Mouse (Mus musculus) embryonic stem cell, embryonic (primary cell): ENCODE measurements around the gene Mtch2.
"Not testable (repeated sequence)": the region's sequence is repeated elsewhere in the genome, so short reads cannot be mapped to it uniquely, and the experiment has no call there.

Source experiments
- CTCF ChIA-PET, 4 experiments: fragments of 300-600 bp in 2 of 4; fragments of 350-600 bp in 2 of 4; sonication (Branson Sonifier 250); formaldehyde crosslinking; loops; one replicate each; lab custom pipeline; 2022; ENCODE audit warnings: inconsistent platforms in 2 of 4; lab: Charles Lee
- POLR2A ChIA-PET, 4 experiments: fragments of 300-600 bp in 2 of 4; fragments of 350-600 bp in 2 of 4; sonication (Branson Sonifier 250); formaldehyde crosslinking; loops; one replicate each; lab custom pipeline; 2022; ENCODE audit warnings: antibody characterized with exemption in 4 of 4, inconsistent platforms in 1 of 4; lab: Charles Lee

Mtch2 gene

DNA sequence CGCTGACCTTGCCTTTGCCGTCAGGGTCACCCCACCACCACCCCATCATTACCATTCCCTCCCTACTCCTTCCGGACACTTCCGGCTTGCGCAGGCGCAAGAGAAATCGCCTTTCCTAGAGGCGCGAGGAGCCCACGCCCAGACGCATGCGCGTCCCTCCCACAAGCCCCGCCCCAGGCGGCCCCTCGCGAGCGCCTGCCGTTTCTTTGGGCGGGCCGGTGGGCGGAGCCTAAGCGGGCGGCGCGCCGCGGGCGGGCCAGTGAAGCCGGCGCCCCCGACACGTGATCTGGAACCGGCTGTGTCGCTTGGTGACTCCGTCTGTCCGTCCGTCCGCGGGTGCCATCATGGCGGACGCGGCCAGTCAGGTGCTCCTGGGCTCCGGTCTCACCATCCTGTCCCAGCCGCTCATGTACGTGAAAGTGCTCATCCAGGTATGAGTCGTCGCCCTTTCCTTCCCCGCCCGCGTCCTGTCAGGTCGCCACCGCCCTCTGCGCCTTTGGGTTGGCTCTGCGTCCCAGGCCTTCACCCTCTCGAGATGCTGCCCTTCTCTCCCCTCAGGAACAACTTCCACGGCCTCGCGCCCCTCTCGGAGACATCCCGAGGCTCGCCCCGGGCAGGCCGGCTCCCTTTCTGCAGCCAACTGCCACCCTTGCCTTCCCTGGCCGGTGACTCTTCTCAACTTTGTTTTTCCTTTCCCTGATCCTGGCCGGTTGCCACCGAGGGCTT lies at the start of gene Mtch2:
Mtch2 (plus strand) TSS at position 201 of the 726 bp plus-strand sequence.
- ChIA-PET CTCF (no interaction called here), POLR2A (interaction anchor here in 3 of 4 experiments (0.7 to 1.2 kb wide), 9 partner anchors 14 to 188 kb away, joined by 3 to 5 read pairs (median 3); partner anchors contain the start of gene Rapsn (in 1 of the 3))

- CTCF ChIA-PET, result interaction anchor here in 1 of 4 experiments (1.5 kb wide), 1 partner anchor 10 kb away, joined by 3 read pairs; no protein-coding TSS in a partner anchor
- POLR2A ChIA-PET, result interaction anchor here in 2 of 4 experiments (0.5 to 1.5 kb wide), 2 partner anchors 11 to 38 kb away, joined by 3 to 4 read pairs; no protein-coding TSS in a partner anchor
Measured at GRCm38 (mm10) chr2:90808241-90809126, 38.5 kb upstream of the Mtch2 start.

DNA sequence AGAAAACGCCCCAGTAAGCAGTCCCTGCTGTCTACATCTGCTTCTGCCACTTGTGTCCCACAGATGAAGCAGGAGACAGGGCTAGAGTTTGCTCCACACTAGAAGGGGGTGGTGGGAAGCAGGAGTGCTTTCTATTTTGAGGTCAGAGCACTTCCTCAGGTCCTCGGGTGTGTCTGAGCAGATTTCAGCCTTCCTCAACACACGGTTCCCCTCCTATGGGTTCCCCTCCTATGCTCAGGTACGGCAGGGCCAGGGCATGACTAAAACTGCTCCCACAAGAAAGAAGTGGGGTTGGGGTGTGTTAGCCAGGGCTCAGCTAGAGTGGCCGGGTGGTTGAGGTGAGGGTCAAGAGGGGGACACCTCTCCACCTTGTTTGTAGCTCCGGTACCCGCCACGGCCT lies 36.2 kb upstream of the Mtch2 start:
- CTCF ChIA-PET, result interaction anchor here in 1 of 4 experiments (1.1 kb wide), 1 partner anchor 8 kb away, joined by 3 read pairs; no protein-coding TSS in a partner anchor
- POLR2A ChIA-PET, result interaction anchor here in 1 of 4 experiments (1.2 kb wide), 1 partner anchor 8 kb away, joined by 3 read pairs; no protein-coding TSS in a partner anchor

DNA sequence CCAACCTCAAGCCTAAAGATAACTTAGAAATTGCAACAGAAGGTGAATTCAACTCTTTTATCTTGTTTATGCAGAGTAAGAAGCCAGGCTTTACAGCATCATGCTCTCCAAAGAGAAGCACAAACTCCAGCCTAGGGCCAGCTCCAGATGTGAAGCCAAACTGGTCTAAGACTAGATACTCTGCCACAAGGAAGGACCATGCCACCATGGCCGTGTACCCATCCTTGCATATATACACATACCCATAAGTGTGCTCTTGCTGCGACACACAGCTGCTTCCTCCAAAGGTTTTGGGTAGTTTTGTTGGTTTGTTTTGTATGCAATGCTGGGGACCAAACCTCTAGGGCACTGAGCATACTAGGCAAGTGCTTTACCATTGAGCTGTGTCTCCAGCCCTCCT lies 31.7 kb upstream of the Mtch2 start:
- ChIA-PET POLR2A (interaction anchor here in 2 of 4 experiments (0.6 to 1.0 kb wide), 2 partner anchors 13 to 59 kb away, joined by 4 to 8 read pairs; no protein-coding TSS in a partner anchor), CTCF (no interaction called here)

- ChIA-PET POLR2A (no interaction called here), CTCF (no interaction called here)
Measured at GRCm38 (mm10) chr2:90816144-90816543, 30.8 kb upstream of the Mtch2 start.

DNA sequence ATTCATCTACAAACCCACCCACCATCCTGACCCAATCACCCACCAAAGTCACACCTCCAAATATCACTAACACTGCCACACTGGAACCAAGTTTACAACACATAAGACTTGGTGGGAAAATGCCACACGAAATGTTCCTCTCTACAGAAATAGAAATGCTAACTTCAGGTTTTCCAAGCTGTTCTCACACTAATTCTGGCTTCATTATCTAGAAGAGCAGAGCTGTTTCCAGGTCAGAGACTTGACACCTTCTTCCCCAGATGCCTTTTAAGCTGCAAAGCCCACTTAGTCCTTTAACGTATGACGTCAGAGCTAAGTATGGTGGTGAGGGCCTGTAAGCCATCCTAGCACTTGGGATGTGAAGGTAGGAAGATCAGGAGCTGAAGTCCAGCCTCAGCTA lies 28.2 kb upstream of the Mtch2 start:
- CTCF ChIA-PET, result interaction anchor here in 2 of 4 experiments (0.6 to 1.1 kb wide), 3 partner anchors 8 to 331 kb away, joined by 3 read pairs; no protein-coding TSS in a partner anchor
- POLR2A ChIA-PET, result interaction anchor here in 1 of 4 experiments (1.1 to 1.9 kb wide), 2 partner anchors 8 to 11 kb away, joined by 3 to 4 read pairs; no protein-coding TSS in a partner anchor

GRCm38 (mm10) chr2:90820894-90821293 lies 26.1 kb upstream of the Mtch2 start:
- ChIA-PET CTCF (interaction anchor here in 3 of 4 experiments (0.6 to 0.7 kb wide), 3 partner anchors 18 to 38 kb away, joined by 3 to 5 read pairs (median 4); partner anchors contain the start of gene Agbl2 (in 1 of the 3)), POLR2A (interaction anchor here in 1 of 4 experiments (0.7 kb wide), 1 partner anchor 1117 kb away, joined by 4 read pairs; no protein-coding TSS in a partner anchor)

GRCm38 (mm10) chr2:90822978-90823377 lies 24.0 kb upstream of the Mtch2 start:
- ChIA-PET CTCF (interaction anchor here in 1 of 4 experiments (0.7 kb wide), 1 partner anchor 1539 kb away, joined by 8 read pairs; no protein-coding TSS in a partner anchor), POLR2A (interaction anchor here in 2 of 4 experiments (0.7 to 1.2 kb wide), 4 partner anchors 11 to 251 kb away, joined by 3 to 8 read pairs (median 4); partner anchors contain the start of gene Agbl2 (in 1 of the 2))

- ChIA-PET POLR2A (interaction anchor here in 1 of 4 experiments (0.8 kb wide), 1 partner anchor 252 kb away, joined by 8 read pairs; no protein-coding TSS in a partner anchor), CTCF (interaction anchor here in 1 of 4 experiments (0.7 kb wide), 1 partner anchor 1539 kb away, joined by 8 read pairs; no protein-coding TSS in a partner anchor)
Measured at GRCm38 (mm10) chr2:90823781-90824180, 23.2 kb upstream of the Mtch2 start.

- POLR2A ChIA-PET, CTCF ChIA-PET: not testable (repeated sequence)
Measured at GRCm38 (mm10) chr2:90824528-90824927, 22.4 kb upstream of the Mtch2 start.

GRCm38 (mm10) chr2:90825515-90826172 lies 21.3 kb upstream of the Mtch2 start:
- CTCF ChIA-PET, result no interaction called here
- POLR2A ChIA-PET, result no interaction called here

DNA sequence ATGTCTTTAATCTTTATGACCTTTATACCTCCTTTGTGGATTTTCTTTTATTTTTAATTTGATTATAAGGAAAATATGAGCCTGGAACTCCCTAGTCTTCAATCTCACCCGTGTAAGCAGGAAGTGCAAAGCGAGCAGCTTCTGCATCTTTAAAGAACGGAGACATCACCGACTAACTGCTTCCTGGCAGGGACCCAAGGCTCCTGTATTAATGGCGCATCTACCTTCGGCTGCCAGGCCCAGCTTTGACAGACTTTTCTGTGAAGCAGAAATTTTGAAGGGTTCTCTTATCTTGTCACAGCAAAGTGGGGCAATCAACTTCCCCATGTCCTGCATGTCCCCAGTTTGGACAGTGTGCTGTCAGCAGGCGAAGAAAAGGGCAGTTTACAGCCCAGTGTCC lies 18.2 kb upstream of the Mtch2 start:
- ChIA-PET POLR2A (no interaction called here), CTCF (no interaction called here)

GRCm38 (mm10) chr2:90833502-90833901 lies 13.5 kb upstream of the Mtch2 start:
- POLR2A ChIA-PET, result interaction anchor here in 2 of 4 experiments (0.5 to 1.3 kb wide), 5 partner anchors 11 to 256 kb away, joined by 3 to 4 read pairs (median 3); partner anchors contain the start of gene Mtch2 (in 1 of the 2)
- CTCF ChIA-PET, result interaction anchor here in 1 of 4 experiments (0.6 kb wide), 1 partner anchor 247 kb away, joined by 3 read pairs; no protein-coding TSS in a partner anchor

DNA sequence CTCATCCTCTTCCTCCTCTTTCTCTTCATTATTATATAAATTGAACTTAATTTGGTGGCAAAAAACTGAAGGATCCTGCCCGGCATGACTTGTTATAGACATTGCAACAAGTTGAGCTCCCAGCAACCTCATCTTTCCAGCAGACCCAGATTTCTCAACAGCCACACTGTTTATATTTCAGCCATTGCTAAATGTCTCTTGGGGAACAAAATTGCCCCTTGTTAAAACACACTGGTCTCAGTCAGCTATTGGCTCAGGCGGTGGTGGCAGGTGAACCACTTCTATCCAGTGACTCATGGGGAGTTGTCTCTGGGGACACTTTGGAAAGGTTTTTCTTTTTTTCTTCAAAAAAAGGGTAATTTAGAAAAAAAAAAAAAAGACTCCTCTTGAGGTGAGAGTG lies 8.3 kb upstream of the Mtch2 start:
- CTCF ChIA-PET, result no interaction called here
- POLR2A ChIA-PET, result no interaction called here

- CTCF ChIA-PET, result no interaction called here
- POLR2A ChIA-PET, result no interaction called here
Measured at GRCm38 (mm10) chr2:90843666-90844065, 3.3 kb upstream of the Mtch2 start.

- ChIA-PET CTCF (no interaction called here), POLR2A (interaction anchor here in 1 of 4 experiments (0.6 kb wide), 1 partner anchor 287 kb away, joined by 3 read pairs; no protein-coding TSS in a partner anchor)
Measured at GRCm38 (mm10) chr2:90844262-90844661, 2.7 kb upstream of the Mtch2 start.

GRCm38 (mm10) chr2:90845234-90845633 lies 1.7 kb upstream of the Mtch2 start:
- ChIA-PET CTCF (no interaction called here), POLR2A (interaction anchor here in 1 of 4 experiments (0.5 to 1.4 kb wide), 4 partner anchors 17 to 60 kb away, joined by 3 to 4 read pairs (median 3); no protein-coding TSS in a partner anchor)

DNA sequence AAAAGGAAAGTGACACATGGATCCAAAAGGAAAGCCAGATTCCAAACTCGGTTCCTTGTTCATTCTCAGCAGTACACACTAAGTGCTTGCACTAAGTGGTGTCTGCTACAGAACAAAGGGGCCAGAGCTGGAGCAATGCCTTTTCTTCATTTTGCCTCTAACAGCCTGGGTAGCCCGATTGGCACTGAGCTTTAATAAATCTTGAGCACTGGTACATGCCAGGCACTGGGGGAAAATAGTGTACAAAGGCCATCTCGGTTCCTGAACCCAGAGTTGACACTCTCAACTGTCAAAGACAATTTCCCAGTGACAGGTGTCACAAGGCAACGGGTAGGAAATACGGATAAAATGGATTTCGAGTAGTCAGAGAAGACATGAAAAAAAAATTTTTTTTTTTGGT lies 784 bp upstream of the Mtch2 start:
- POLR2A ChIA-PET, result interaction anchor here in 3 of 4 experiments (0.7 to 1.4 kb wide), 10 partner anchors 13 to 266 kb away, joined by 3 to 5 read pairs (median 3); partner anchors contain the start of gene Rapsn (in 1 of the 3)

More for the DNA sequence above, 784 bp upstream of the Mtch2 start:
- CTCF ChIA-PET, result no interaction called here
